Comparison of ENCODE assay signal across 8 mouse cellular contexts in genomic region chr2:130664102-130664701, GRCm38 (mm10). TPM values are rescaled to one million over a fixed set of nuclear protein-coding genes. Genes with fewer than 3 reads are reported as not detected.
DNase-seq lines count a peak whose midpoint lies in the region; ATAC-seq and TF ChIP-seq lines count a peak whose summit lies in the region.

Gene Ddrgk1, minus strand, starts transcription at chr2:130664659.

- peak within 1 kb of the TSS; percentile 100 for H3K27ac ChIP-seq in gastrocnemius, adult 2 months
- peak within 1 kb of the TSS; percentile 96 for H3K27ac ChIP-seq in hindbrain, postnatal 0 days
- peak within 1 kb of the TSS; percentile 100 for H3K27ac ChIP-seq in left cerebral cortex, adult 2 months

- H3K27me3 ChIP-seq in hindbrain, postnatal 0 days (ENCODE audit: insufficient read depth, low read length), result no peaks in the 10 kb centered on the region

- H3K9me3 ChIP-seq in hindbrain, postnatal 0 days (ENCODE audit: low read length), result no peaks in the 10 kb centered on the region

- under 1% methylated on average over 40 of the region's 40 CpGs for WGBS in hindbrain, postnatal 0 days

- peak; percentile 99 for DNase-seq in ZHBTc4 (ENCODE audit: low read depth, low spot score)
- DNase-seq in gastrocnemius, adult 2 months, result peak; percentile 96
- peak; percentile 98 for DNase-seq in hindbrain, postnatal 0 days (ENCODE audit: low spot score)
- peak; percentile 90 to 93 for DNase-seq in left cerebral cortex, adult 2 months (ENCODE audit: extremely low spot score in 1 of 2, low spot score in 2 of 2)
- peak; percentile 93 to 97 for DNase-seq in right cerebral cortex, adult 2 months (ENCODE audit: low spot score in 2 of 2)
- DNase-seq in urinary bladder, postnatal 14 days (ENCODE audit: low spot score), result peak; percentile 91

- peaks cover 7% of the 10 kb centered on the region; the same call in 1 of the 2 replicates for H3K4me1 ChIP-seq in hindbrain, postnatal 0 days (ENCODE audit: insufficient read depth, low read length)

- peak within 1 kb of the TSS; percentile 61 for H3K4me2 ChIP-seq in hindbrain, postnatal 0 days (ENCODE audit: low read depth, low read length)

- ATAC-seq in common myeloid progenitor, adult 5-6 weeks (replicated peaks; ENCODE audit: low read depth, poor library complexity, severe bottlenecking), result peak; percentile 84
- ATAC-seq in hindbrain, postnatal 0 days, result peak; percentile 97
- ATAC-seq in megakaryocyte, adult 5-6 weeks (ENCODE audit: poor library complexity, severe bottlenecking), result peak; percentile 82

- peak within 1 kb of the TSS; percentile 87 for H3K4me3 ChIP-seq in gastrocnemius, adult 2 months
- H3K4me3 ChIP-seq in hindbrain, postnatal 0 days (ENCODE audit: low read length), result peak within 1 kb of the TSS; percentile 42
- H3K4me3 ChIP-seq in left cerebral cortex, adult 2 months, result peak within 1 kb of the TSS; percentile 53

- peaks cover 17% of the 10 kb centered on the region for H3K36me3 ChIP-seq in hindbrain, postnatal 0 days (ENCODE audit: insufficient read depth, low read length)

- TF ChIP-seq CTCF in gastrocnemius, adult 2 months (IDR thresholded peaks at IDR 0.05), result no peak
- peak; percentile 53 for TF ChIP-seq CTCF in hindbrain, postnatal 0 days (IDR thresholded peaks at IDR 0.05; ENCODE audit: low read depth)
- TF ChIP-seq CTCF in left cerebral cortex, adult 2 months (IDR thresholded peaks at IDR 0.05), result peak; percentile 29

- intact Hi-C loops in gastrocnemius, adult 2 months (cut with DNase I), result no loop called here
- intact Hi-C loops in left cerebral cortex, adult 2 months (cut with DNase I), result loop anchor here (1.0 kb wide), 1 partner anchor 22 kb away; the partner anchor contains the start of gene Lzts3

- H3K9ac ChIP-seq in hindbrain, postnatal 0 days (replicated peaks; ENCODE audit: low read length), result peak within 1 kb of the TSS; percentile 61

RNA-seq across cellular contexts. Expression of gene Ddrgk1, which starts in this region (rescaled TPM):
- 87.6 and 107 TPM in 2 replicates for total RNA-seq in common myeloid progenitor, adult 5-6 weeks (2017)
- total RNA-seq in gastrocnemius, adult 2 months (2021), result 100 to 1,000 TPM; 104 to 127 TPM
- 14.4 and 21.2 TPM in 2 replicates for total RNA-seq in hindbrain, postnatal 0 days (2014; rRNA removed)
- 83.3 and 90.6 TPM in 2 replicates for polyA plus RNA-seq in hindbrain, postnatal 0 days (2015; fragmentation: Nextera tagmentation; extraction: Ambion mirVana)
- total RNA-seq in left cerebral cortex, adult 2 months (2021), result 100 to 1,000 TPM in 1 of 2 experiments, 10 to 100 TPM in 1; 96.3 to 106 TPM
- total RNA-seq in megakaryocyte, adult 5-6 weeks (2015), result 41.6 and 45.2 TPM in 2 replicates
- 51.3 and 64.6 TPM in 2 replicates for total RNA-seq in megakaryocyte, adult 5-6 weeks (2017)

Comparison
In these comparisons a context has a peak if more than half of its experiments do, and no peak if none do; other contexts are left out.
1. Peak in every context shown above with its lines: DNase-seq, ATAC-seq, H3K4me3 ChIP-seq and H3K27ac ChIP-seq.